Mouse (Mus musculus) hindbrain, embryonic 14.5 days (tissue): ENCODE data around the gene Lgi1. TPM values are rescaled to one million over a fixed set of nuclear protein-coding genes. Genes with fewer than 3 reads are reported as not detected.

ENCODE experiments used
- ATAC-seq: fragments of 200-750 bp; cut with Nextera tagmentation; 2 replicates; pipeline ENCODE4 v1.8.0; 2017; ENCODE audit warnings: moderate number of reproducible peaks, mild to moderate bottlenecking, moderate TSS enrichment, moderate library complexity; ENCODE audit not compliant: low FRiP score
- DNase-seq: peaks from one replicate; pipeline ENCODE4 v3.0.0-alpha.2; 2015; ENCODE audit warnings: low spot score
- H3K27ac ChIP-seq: fragments of 300-500 bp; sonication (generic); 2 replicates; pipeline ENCODE4 v1.5.1; 2014; ENCODE audit warnings: mild to moderate bottlenecking, moderate library complexity
- H3K27me3 ChIP-seq: fragments of 300-500 bp; sonication (generic); 2 replicates; pipeline ENCODE4 v1.6.1; 2014; ENCODE audit warnings: mild to moderate bottlenecking, low read length, mixed read lengths; ENCODE audit not compliant: control insufficient read depth, insufficient read depth
- H3K36me3 ChIP-seq: fragments of 300-500 bp; sonication (generic); replicated peaks from 2 replicates; pipeline ENCODE4 v1.6.1; 2014; ENCODE audit not compliant: control insufficient read depth, insufficient read depth
- H3K4me1 ChIP-seq: fragments of 300-500 bp; sonication (generic); replicated peaks from 2 replicates; pipeline ENCODE4 v1.6.1; 2014; ENCODE audit warnings: antibody characterized with exemption, low read length, mixed read lengths; ENCODE audit not compliant: control insufficient read depth, insufficient read depth
- H3K4me2 ChIP-seq: fragments of 300-500 bp; sonication (generic); replicated peaks from 2 replicates; pipeline ENCODE4 v1.6.1; 2014; ENCODE audit warnings: mild to moderate bottlenecking, moderate library complexity
- H3K4me3 ChIP-seq: fragments of 300-500 bp; sonication (generic); replicated peaks from 2 replicates; pipeline ENCODE4 v1.5.1; 2014; ENCODE audit warnings: mild to moderate bottlenecking, low read length
- H3K9ac ChIP-seq: fragments of 300-500 bp; sonication (generic); 2 replicates; pipeline ENCODE4 v1.6.1; 2014
- H3K9me3 ChIP-seq: fragments of 300-500 bp; sonication (generic); 2 replicates; pipeline ENCODE4 v1.6.1; 2016; ENCODE audit warnings: low read length; ENCODE audit not compliant: control insufficient read depth
- WGBS: fragments of 180-500 bp; shearing (Covaris S2); extraction: QIAGEN DNeasy Blood & Tissue Kit; methylation state at CpG from one replicate; pipeline ENCODE4 v1.1.7; 2014; 5-methylcytosine and 5-hydroxymethylcytosine counted together
- polyA plus RNA-seq: library from polyadenylated mRNA; unstranded; fragments of >200 nt; fragmentation: Nextera tagmentation; extraction: Ambion mirVana; gene quantifications from 2 replicates; pipeline ENCODE4 v1.2.1, GENCODE M21; 2014

Gene Lgi1
- polyA plus RNA-seq, 1 experiment from 2014 or later, result 22.2 TPM

DNA sequence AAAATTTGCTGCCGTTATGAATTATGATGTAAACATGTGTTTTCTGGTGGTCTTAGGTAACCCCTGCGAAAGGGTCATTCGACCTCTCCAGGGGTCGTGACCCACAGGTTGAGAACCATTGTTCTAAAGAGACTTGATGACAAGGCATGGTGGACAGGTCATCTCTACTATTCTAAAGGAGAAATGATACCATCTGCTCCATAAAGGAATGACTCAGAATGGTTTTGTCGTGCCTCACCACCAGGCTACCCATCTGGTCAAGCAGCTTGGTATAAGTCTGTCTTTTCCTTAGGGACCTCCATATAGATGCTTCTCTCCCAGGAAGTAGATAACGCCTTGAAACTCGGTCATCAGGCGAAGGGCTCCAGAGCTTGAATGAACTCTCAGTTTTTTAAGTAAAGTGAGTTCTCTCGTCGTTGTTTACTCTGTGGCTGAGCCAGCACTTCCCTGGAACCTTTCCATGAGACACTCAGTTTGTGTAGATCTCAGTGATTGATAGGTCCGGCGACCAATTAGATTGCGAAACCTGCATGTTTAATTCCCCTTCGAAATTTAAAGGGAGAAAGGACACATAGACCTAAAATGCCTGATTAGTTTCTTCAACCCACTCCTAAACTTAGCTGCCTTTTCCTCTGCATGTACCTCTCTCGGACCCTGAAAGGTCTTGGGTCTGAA, 10.5 kb downstream of the Lgi1 start:
- 87% methylated on average over 15 of the region's 15 CpGs for WGBS
- DNase-seq, result no peak
- H3K27ac ChIP-seq, result no peak overlapping the region

DNA sequence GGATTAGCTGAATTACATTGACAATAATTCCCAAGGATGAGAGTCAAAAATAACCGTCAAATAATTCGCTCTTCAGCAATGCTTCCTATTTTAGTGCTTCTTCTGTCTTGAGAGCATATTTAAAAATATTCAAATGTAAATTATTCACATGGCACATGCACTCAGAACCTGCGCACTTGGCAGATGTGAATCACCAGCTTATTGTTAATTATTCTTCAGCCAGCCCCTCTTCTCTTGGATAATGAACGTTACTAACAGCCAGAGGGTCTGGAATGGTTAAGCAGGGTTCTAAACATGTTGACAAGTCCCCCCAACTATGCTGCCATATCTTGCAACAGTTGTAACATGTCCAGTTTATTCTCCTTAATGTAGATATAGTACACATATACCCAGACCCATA, 11.9 kb downstream of the Lgi1 start:
- no peak overlapping the region for H3K4me2 ChIP-seq
- no peak for DNase-seq
- H3K9me3 ChIP-seq, result no peaks in the 10 kb centered on the region
- no peak overlapping the region for H3K4me3 ChIP-seq
- H3K4me1 ChIP-seq, result no peaks in the 10 kb centered on the region
- H3K27ac ChIP-seq, result no peak overlapping the region
- no peak for ATAC-seq
- WGBS, result 71% methylated on average over 4 of the region's 4 CpGs
- H3K9ac ChIP-seq, result no peak overlapping the region
- no peaks in the 10 kb centered on the region for H3K36me3 ChIP-seq
- H3K27me3 ChIP-seq, result no peaks in the 10 kb centered on the region

More for the DNA sequence above, 10.5 kb downstream of the Lgi1 start:
- Histone ChIP-seq H3K4me2 (no peak overlapping the region), H3K27me3 (no peaks in the 10 kb centered on the region), H3K9me3 (no peaks in the 10 kb centered on the region), H3K36me3 (no peaks in the 10 kb centered on the region), H3K9ac (no peak overlapping the region), H3K4me3 (no peak overlapping the region), H3K4me1 (no peaks in the 10 kb centered on the region)
- ATAC-seq, result no peak

DNA sequence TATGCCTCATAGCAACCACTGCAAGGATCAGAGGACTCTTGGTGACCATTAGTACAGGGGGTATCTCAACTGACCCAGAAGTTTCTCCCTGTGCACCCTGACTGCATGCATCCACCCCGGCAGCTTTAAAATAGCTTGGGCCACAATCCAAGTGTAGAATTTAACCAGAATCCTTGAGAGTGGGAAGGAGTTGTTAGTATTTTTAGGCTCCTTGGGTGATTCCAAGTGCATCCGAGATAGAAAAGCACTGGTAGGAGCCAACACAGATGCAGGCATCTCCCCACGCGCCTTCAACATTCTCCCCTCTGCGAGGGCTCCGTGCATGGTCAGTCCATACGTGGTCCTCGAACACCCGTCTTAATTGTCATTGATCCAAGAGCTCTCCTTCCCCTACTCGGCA, 15.9 kb downstream of the Lgi1 start:
- no peaks in the 10 kb centered on the region for H3K36me3 ChIP-seq
- H3K9ac ChIP-seq, result no peak overlapping the region
- H3K9me3 ChIP-seq, result no peaks in the 10 kb centered on the region
- no peak overlapping the region for H3K27ac ChIP-seq
- H3K4me1 ChIP-seq, result no peaks in the 10 kb centered on the region
- no peak overlapping the region for H3K4me2 ChIP-seq
- H3K27me3 ChIP-seq, result no peaks in the 10 kb centered on the region
- WGBS, result 93% methylated on average over 10 of the region's 10 CpGs
- DNase-seq, result no peak
- no peak for ATAC-seq
- H3K4me3 ChIP-seq, result no peak overlapping the region

DNA sequence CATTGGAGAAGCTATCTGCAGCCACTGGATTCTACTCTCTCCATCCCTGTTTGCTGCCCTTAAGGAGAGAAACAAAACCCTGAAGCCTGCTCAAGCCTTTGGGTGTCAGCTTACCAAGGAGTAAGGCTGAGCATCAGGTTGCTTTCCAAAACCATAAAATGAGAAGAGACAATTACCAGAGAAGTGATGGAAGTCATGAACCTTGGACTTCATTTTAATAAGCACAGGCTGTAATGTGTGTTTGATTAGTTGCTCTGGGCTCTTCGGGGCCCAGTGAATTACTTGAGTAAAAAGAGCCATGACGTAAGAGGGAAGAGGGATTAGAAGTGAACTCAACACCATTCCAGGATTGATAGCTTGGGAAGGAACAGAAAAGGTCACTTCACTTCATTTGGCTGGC, 18.1 kb downstream of the Lgi1 start:
- no peaks in the 10 kb centered on the region for H3K36me3 ChIP-seq
- no peak overlapping the region for H3K4me2 ChIP-seq
- 78% methylated on average over 2 of the region's 2 CpGs for WGBS
- no peaks in the 10 kb centered on the region for H3K9me3 ChIP-seq
- ATAC-seq, result no peak
- no peaks in the 10 kb centered on the region for H3K4me1 ChIP-seq
- H3K27ac ChIP-seq, result no peak overlapping the region
- H3K9ac ChIP-seq, result no peak overlapping the region
- no peak for DNase-seq
- H3K27me3 ChIP-seq, result no peaks in the 10 kb centered on the region
- H3K4me3 ChIP-seq, result no peak overlapping the region

DNA sequence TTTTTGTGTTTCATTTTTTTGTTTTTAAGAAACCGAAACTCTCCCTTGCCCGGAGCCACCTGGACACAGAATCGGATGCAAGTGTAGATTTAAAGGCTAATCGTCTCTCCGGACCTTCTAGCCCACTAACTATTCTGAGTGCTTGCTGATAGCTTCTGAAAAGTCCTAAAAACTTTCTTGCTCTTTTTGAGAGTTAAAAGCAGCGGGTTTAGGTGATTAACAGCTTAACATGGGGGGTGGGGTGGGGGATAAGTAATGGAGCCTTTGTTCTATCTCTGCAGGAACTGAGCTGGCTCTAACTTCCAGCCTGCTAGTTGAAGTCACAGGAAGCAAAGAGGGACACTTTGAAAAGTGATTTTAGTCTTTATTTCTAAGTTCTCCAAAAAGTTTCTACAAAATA, 24.2 kb downstream of the Lgi1 start:
- H3K27me3 ChIP-seq, result no peaks in the 10 kb centered on the region
- H3K9me3 ChIP-seq, result no peaks in the 10 kb centered on the region
- 80% methylated on average over 6 of the region's 6 CpGs for WGBS
- no peak overlapping the region for H3K4me3 ChIP-seq
- no peak overlapping the region for H3K9ac ChIP-seq
- no peaks in the 10 kb centered on the region for H3K4me1 ChIP-seq
- ATAC-seq, result no peak
- DNase-seq, result no peak
- H3K4me2 ChIP-seq, result no peak overlapping the region
- no peaks in the 10 kb centered on the region for H3K36me3 ChIP-seq
- H3K27ac ChIP-seq, result no peak overlapping the region

DNA sequence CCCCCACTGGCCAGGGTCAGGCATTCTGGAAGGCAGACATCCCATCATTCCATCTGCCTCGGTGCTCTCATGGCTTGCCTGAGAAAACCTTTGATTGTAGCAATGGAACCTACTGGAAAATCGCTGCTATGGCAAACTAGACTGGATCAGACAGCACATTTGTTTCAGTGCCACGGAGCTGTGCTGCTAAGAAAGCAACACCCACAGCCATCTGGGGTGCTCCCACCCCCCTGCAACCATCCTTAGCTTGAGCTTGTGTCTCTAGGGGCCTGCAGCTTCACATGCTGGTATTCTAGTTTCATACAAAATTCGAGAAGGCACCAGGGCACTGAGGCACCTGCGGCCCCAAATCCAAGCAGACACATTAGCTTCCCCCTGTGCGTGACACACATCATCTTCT, 27.1 kb downstream of the Lgi1 start:
- no peaks in the 10 kb centered on the region for H3K36me3 ChIP-seq
- 74% methylated on average over 6 of the region's 6 CpGs for WGBS
- DNase-seq (no peak), ATAC-seq (no peak)
- no peaks in the 10 kb centered on the region for H3K4me1 ChIP-seq
- no peaks in the 10 kb centered on the region for H3K9me3 ChIP-seq
- no peaks in the 10 kb centered on the region for H3K27me3 ChIP-seq
- no peak overlapping the region for H3K4me2 ChIP-seq
- no peak overlapping the region for H3K27ac ChIP-seq
- H3K4me3 ChIP-seq, result no peak overlapping the region
- H3K9ac ChIP-seq, result no peak overlapping the region

DNA sequence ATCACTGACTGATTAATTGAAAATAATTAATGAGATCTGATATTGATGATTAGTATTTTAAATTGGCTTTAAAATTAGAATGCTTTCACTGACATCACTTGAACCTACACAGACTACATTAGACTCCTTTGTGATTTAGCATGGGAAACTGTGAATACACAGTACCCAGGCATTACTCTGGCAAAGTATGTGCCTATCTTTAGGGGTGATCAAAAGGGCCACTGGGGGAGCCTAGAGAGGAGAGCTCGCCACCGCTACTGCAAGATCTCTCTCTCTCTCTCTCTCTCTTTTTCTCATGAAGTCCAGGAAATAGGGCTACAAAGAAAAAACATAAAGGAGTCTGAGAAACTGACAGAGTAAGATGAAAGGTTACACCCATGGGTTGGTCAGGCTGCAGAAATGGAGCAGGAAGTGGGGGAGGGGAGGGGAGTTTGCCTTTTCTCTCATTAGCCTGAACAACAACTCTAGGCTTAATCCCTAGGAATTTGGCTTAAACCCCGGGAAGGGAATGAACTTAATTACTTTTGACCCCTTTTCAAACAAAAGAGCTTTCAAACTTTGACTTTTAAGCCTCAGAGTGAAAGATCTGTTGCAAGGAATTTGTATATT, 33.8 kb downstream of the Lgi1 start:
- H3K4me3 ChIP-seq, result no peak overlapping the region

DNA sequence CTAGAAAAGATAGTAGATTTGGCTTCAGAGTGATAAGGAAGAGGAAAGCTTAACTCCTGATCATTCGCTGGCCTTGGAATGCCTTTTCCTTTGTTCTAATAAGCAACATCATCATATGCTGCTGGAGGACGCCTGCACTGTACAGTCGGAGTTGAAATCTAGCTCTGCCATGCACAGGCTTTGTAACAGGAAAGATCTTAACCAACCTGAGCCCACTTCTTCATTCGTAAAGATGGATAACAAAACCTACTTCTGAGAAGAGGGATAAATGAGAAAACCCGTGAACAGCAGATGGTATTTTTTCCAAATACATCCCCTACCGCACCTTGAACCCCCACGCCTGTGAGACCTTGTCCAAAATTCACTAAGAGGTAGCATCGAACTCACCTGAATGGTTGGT, 43.8 kb downstream of the Lgi1 start:
- H3K9ac ChIP-seq, result no peak overlapping the region
- 94% methylated on average over 8 of the region's 8 CpGs for WGBS
- H3K27ac ChIP-seq, result no peak overlapping the region
- no peak overlapping the region for H3K4me3 ChIP-seq
- no peak overlapping the region for H3K4me2 ChIP-seq
- H3K9me3 ChIP-seq, result no peaks in the 10 kb centered on the region
- H3K4me1 ChIP-seq, result no peaks in the 10 kb centered on the region
- no peaks in the 10 kb centered on the region for H3K36me3 ChIP-seq
- no peaks in the 10 kb centered on the region for H3K27me3 ChIP-seq
- no peak for DNase-seq
- ATAC-seq, result no peak

More for the DNA sequence above, 33.8 kb downstream of the Lgi1 start:
- no peaks in the 10 kb centered on the region for H3K4me1 ChIP-seq
- DNase-seq (peak; percentile 42), ATAC-seq (no peak)
- WGBS, result 11% methylated on average over 3 of the region's 3 CpGs
- H3K27me3 ChIP-seq, result no peaks in the 10 kb centered on the region
- no peaks in the 10 kb centered on the region for H3K9me3 ChIP-seq
- no peaks in the 10 kb centered on the region for H3K36me3 ChIP-seq
- H3K27ac ChIP-seq, result no peak overlapping the region
- no peak overlapping the region for H3K9ac ChIP-seq
- H3K4me2 ChIP-seq, result no peak overlapping the region

DNA sequence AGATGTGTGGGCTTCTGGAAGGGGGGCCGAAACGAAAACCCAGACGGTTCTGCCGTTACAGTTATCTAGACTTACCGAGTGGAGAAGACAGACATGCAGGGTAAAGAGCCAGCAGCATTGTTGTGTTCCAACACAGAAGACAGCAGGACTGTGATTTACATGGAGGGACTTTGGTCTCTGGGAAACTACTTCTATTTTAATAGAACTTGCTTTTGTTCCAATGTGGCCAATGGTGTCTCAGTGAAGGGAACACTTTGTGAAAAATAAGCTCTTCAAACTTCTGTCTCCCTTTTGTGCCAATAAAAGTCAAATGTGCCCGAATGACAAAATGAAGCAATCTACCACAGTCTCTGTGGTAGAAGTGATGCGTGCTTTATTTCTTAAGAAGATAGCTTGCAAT, 50.8 kb downstream of the Lgi1 start:
- Histone ChIP-seq H3K27ac (no peak overlapping the region), H3K27me3 (no peaks in the 10 kb centered on the region), H3K4me2 (no peak overlapping the region), H3K4me3 (no peak overlapping the region), H3K9me3 (no peaks in the 10 kb centered on the region), H3K9ac (no peak overlapping the region), H3K4me1 (no peaks in the 10 kb centered on the region), H3K36me3 (no peaks in the 10 kb centered on the region)
- ATAC-seq (no peak), DNase-seq (no peak)
- 85% methylated on average over 7 of the region's 7 CpGs for WGBS
